Mouse (Mus musculus) hindbrain, embryonic 15.5 days (tissue): ENCODE data around the gene Camk1d. TPM values are rescaled to one million over a fixed set of nuclear protein-coding genes. Genes with fewer than 3 reads are reported as not detected.
A peak's percentile ranks its signal among the peaks of the same experiment; 100 is the strongest.

ENCODE experiments used
- ATAC-seq: fragments of 200-750 bp; cut with Nextera tagmentation; 2 replicates; pipeline ENCODE4 v1.8.0; 2017; ENCODE audit warnings: low read depth, moderate number of reproducible peaks, moderate TSS enrichment; ENCODE audit not compliant: low FRiP score
- H3K27ac ChIP-seq: fragments of 300-500 bp; sonication (generic); replicated peaks from 2 replicates; pipeline ENCODE4 v1.5.1; 2015; ENCODE audit warnings: mild to moderate bottlenecking, inconsistent platforms
- H3K27me3 ChIP-seq: fragments of 300-500 bp; sonication (generic); 2 replicates; pipeline ENCODE4 v1.6.1; 2015; ENCODE audit warnings: control low read depth, inconsistent platforms
- H3K36me3 ChIP-seq: fragments of 300-500 bp; sonication (generic); 2 replicates; pipeline ENCODE4 v1.6.1; 2015; ENCODE audit warnings: control low read depth, inconsistent platforms
- H3K4me1 ChIP-seq: fragments of 300-500 bp; sonication (generic); replicated peaks from 2 replicates; pipeline ENCODE4 v1.6.1; 2015; ENCODE audit warnings: control low read depth, inconsistent platforms
- H3K4me2 ChIP-seq: fragments of 300-500 bp; sonication (generic); 2 replicates; pipeline ENCODE4 v1.6.1; 2015; ENCODE audit warnings: moderate library complexity, mild to moderate bottlenecking, inconsistent platforms
- H3K4me3 ChIP-seq: fragments of 300-500 bp; sonication (generic); 2 replicates; pipeline ENCODE4 v1.5.1; 2015; ENCODE audit warnings: mild to moderate bottlenecking, inconsistent platforms
- H3K9ac ChIP-seq: fragments of 300-500 bp; sonication (generic); 2 replicates; pipeline ENCODE4 v1.6.1; 2015; ENCODE audit warnings: inconsistent platforms
- H3K9me3 ChIP-seq: fragments of 300-500 bp; sonication (generic); 2 replicates; pipeline ENCODE4 v1.6.1; 2016; ENCODE audit warnings: control low read depth, inconsistent platforms
- whole genome bisulfite sequencing: fragments of 180-500 bp; shearing (Covaris S2); methylation state at CpG from one replicate; pipeline ENCODE4 v1.1.7; 2015; 5-methylcytosine and 5-hydroxymethylcytosine counted together
- polyA plus RNA-seq: library from polyadenylated mRNA; unstranded; fragments of >200 nt; fragmentation: Nextera tagmentation; extraction: Ambion mirVana; gene quantifications from 2 replicates; pipeline ENCODE4 v1.2.1, GENCODE M21; 2015

Gene Camk1d
- polyA plus RNA-seq, 1 experiment from 2014 or later: 7.4 TPM

GRCm38 (mm10) chr2:5435587-5436253 lies 278.6 kb downstream of the Camk1d start:
- Histone ChIP-seq H3K4me2 (no peak overlapping the region), H3K27ac (no peak overlapping the region), H3K4me1 (no peaks in the 10 kb centered on the region), H3K9ac (no peak overlapping the region), H3K9me3 (no peaks in the 10 kb centered on the region), H3K4me3 (no peak overlapping the region), H3K27me3 (no peaks in the 10 kb centered on the region), H3K36me3 (no peaks in the 10 kb centered on the region)
- WGBS: 81% methylated on average over 16 of the region's 16 CpGs
- ATAC-seq: no peak

- Histone ChIP-seq H3K9me3 (no peaks in the 10 kb centered on the region), H3K27ac (no peak overlapping the region), H3K9ac (no peak overlapping the region), H3K27me3 (no peaks in the 10 kb centered on the region), H3K4me3 (no peak overlapping the region), H3K4me2 (no peak overlapping the region), H3K36me3 (no peaks in the 10 kb centered on the region), H3K4me1 (no peaks in the 10 kb centered on the region; the same call in none of the 2 replicates)
- ATAC-seq: no peak
- 59% methylated on average over 2 of the region's 2 CpGs for WGBS
These were observed 283.0 kb downstream of the Camk1d start for GRCm38 (mm10) chr2:5431309-5431708.

- WGBS: 34% methylated on average over 8 of the region's 8 CpGs
- no peak for ATAC-seq
- Histone ChIP-seq H3K4me2 (no peak overlapping the region), H3K27ac (no peak overlapping the region), H3K36me3 (no peaks in the 10 kb centered on the region), H3K9me3 (no peaks in the 10 kb centered on the region), H3K4me3 (no peak overlapping the region), H3K4me1 (no peaks in the 10 kb centered on the region; the same call in none of the 2 replicates), H3K9ac (no peak overlapping the region), H3K27me3 (no peaks in the 10 kb centered on the region)
These were observed 284.4 kb downstream of the Camk1d start for GRCm38 (mm10) chr2:5429921-5430320.

- peak; percentile 51; the same call in 1 of the 2 replicates for ATAC-seq
- WGBS: 8% methylated on average over 2 of the region's 2 CpGs
- H3K4me2 ChIP-seq: no peak overlapping the region
- no peaks in the 10 kb centered on the region for H3K27me3 ChIP-seq
- H3K36me3 ChIP-seq: no peaks in the 10 kb centered on the region
- no peak overlapping the region for H3K9ac ChIP-seq
- no peaks in the 10 kb centered on the region for H3K9me3 ChIP-seq
- H3K4me1 ChIP-seq: no peaks in the 10 kb centered on the region; the same call in none of the 2 replicates
- H3K27ac ChIP-seq: 0 out of 2 replicates have a peak overlapping the region, but pooled peaks have one; percentile 29
- no peak overlapping the region for H3K4me3 ChIP-seq
These were observed 288.2 kb downstream of the Camk1d start for GRCm38 (mm10) chr2:5426110-5426509.

- no peak overlapping the region for H3K4me3 ChIP-seq
- no peaks in the 10 kb centered on the region for H3K9me3 ChIP-seq
- no peaks in the 10 kb centered on the region for H3K27me3 ChIP-seq
- ATAC-seq: no peak
- no peaks in the 10 kb centered on the region for H3K36me3 ChIP-seq
- no peak overlapping the region for H3K27ac ChIP-seq
- 76% methylated on average over 3 of the region's 3 CpGs for WGBS
- H3K9ac ChIP-seq: no peak overlapping the region
- H3K4me1 ChIP-seq: no peaks in the 10 kb centered on the region; the same call in none of the 2 replicates
- no peak overlapping the region for H3K4me2 ChIP-seq
These were observed 288.7 kb downstream of the Camk1d start for GRCm38 (mm10) chr2:5425612-5426011.

GRCm38 (mm10) chr2:5420621-5421196 lies 293.6 kb downstream of the Camk1d start:
- no peaks in the 10 kb centered on the region for H3K4me1 ChIP-seq
- H3K27ac ChIP-seq: no peak overlapping the region
- H3K27me3 ChIP-seq: no peaks in the 10 kb centered on the region
- no peak overlapping the region for H3K9ac ChIP-seq
- H3K4me3 ChIP-seq: no peak overlapping the region
- ATAC-seq: no peak
- WGBS: 47% methylated on average over 5 of the region's 5 CpGs
- no peaks in the 10 kb centered on the region for H3K36me3 ChIP-seq
- no peak overlapping the region for H3K4me2 ChIP-seq
- no peaks in the 10 kb centered on the region for H3K9me3 ChIP-seq

- Histone ChIP-seq H3K27me3 (no peaks in the 10 kb centered on the region), H3K4me2 (no peak overlapping the region), H3K27ac (no peak overlapping the region), H3K36me3 (no peaks in the 10 kb centered on the region), H3K4me1 (no peaks in the 10 kb centered on the region), H3K9ac (no peak overlapping the region), H3K4me3 (no peak overlapping the region), H3K9me3 (no peaks in the 10 kb centered on the region)
- no peak for ATAC-seq
- WGBS: 89% methylated on average over 4 of the region's 4 CpGs
These were observed 295.5 kb downstream of the Camk1d start for GRCm38 (mm10) chr2:5418802-5419201.

- no peak for ATAC-seq
- H3K9ac ChIP-seq: no peak overlapping the region
- H3K36me3 ChIP-seq: no peaks in the 10 kb centered on the region
- no peak overlapping the region for H3K4me3 ChIP-seq
- no peaks in the 10 kb centered on the region for H3K4me1 ChIP-seq
- WGBS: 82% methylated on average over 6 of the region's 6 CpGs
- no peak overlapping the region for H3K4me2 ChIP-seq
- no peaks in the 10 kb centered on the region for H3K9me3 ChIP-seq
- no peaks in the 10 kb centered on the region for H3K27me3 ChIP-seq
- no peak overlapping the region for H3K27ac ChIP-seq
These were observed 296.9 kb downstream of the Camk1d start for GRCm38 (mm10) chr2:5417158-5418032.

- H3K36me3 ChIP-seq: no peaks in the 10 kb centered on the region
- no peak overlapping the region for H3K9ac ChIP-seq
- no peak overlapping the region for H3K4me3 ChIP-seq
- H3K4me2 ChIP-seq: no peak overlapping the region
- no peak overlapping the region for H3K27ac ChIP-seq
- no peaks in the 10 kb centered on the region for H3K4me1 ChIP-seq
- whole genome bisulfite sequencing: 75% methylated on average over 2 of the region's 2 CpGs
- no peaks in the 10 kb centered on the region for H3K27me3 ChIP-seq
- 0 out of 2 replicates have a peak, but pooled peaks have one; percentile 11 for ATAC-seq
- no peaks in the 10 kb centered on the region for H3K9me3 ChIP-seq
These were observed 302.5 kb downstream of the Camk1d start for GRCm38 (mm10) chr2:5411774-5412173.

GRCm38 (mm10) chr2:5403850-5404249 lies 310.5 kb downstream of the Camk1d start:
- ATAC-seq: no peak

GRCm38 (mm10) chr2:5402036-5402435 lies 312.3 kb downstream of the Camk1d start:
- ATAC-seq: no peak
- H3K36me3 ChIP-seq: no peaks in the 10 kb centered on the region
- WGBS: 86% methylated on average over 12 of the region's 12 CpGs

More at GRCm38 (mm10) chr2:5403850-5404249, 310.5 kb downstream of the Camk1d start:
- Histone ChIP-seq H3K4me3 (no peak overlapping the region), H3K4me2 (no peak overlapping the region), H3K27me3 (no peaks in the 10 kb centered on the region), H3K9me3 (no peaks in the 10 kb centered on the region), H3K36me3 (no peaks in the 10 kb centered on the region), H3K27ac (no peak overlapping the region), H3K4me1 (no peaks in the 10 kb centered on the region), H3K9ac (no peak overlapping the region)
- WGBS: 59% methylated on average over 3 of the region's 3 CpGs

GRCm38 (mm10) chr2:5398505-5398904 lies 315.8 kb downstream of the Camk1d start:
- Histone ChIP-seq H3K36me3 (no peaks in the 10 kb centered on the region), H3K4me3 (no peak overlapping the region), H3K4me2 (no peak overlapping the region), H3K4me1 (peaks cover 13% of the 10 kb centered on the region), H3K27ac (peak overlapping the region; percentile 21; the same call in 1 of the 2 replicates), H3K9ac (no peak overlapping the region), H3K27me3 (no peaks in the 10 kb centered on the region), H3K9me3 (no peaks in the 10 kb centered on the region)
- 65% methylated on average over 9 of the region's 9 CpGs for WGBS
- no peak for ATAC-seq

More at GRCm38 (mm10) chr2:5402036-5402435, 312.3 kb downstream of the Camk1d start:
- H3K4me3 ChIP-seq: no peak overlapping the region
- H3K4me2 ChIP-seq: no peak overlapping the region
- H3K27me3 ChIP-seq: no peaks in the 10 kb centered on the region
- no peak overlapping the region for H3K9ac ChIP-seq
- H3K27ac ChIP-seq: no peak overlapping the region
- no peaks in the 10 kb centered on the region for H3K9me3 ChIP-seq
- H3K4me1 ChIP-seq: peaks cover 13% of the 10 kb centered on the region
